Mouse (Mus musculus) layer of hippocampus, adult 8-10 months (tissue): ENCODE results near the gene 0610012G03Rik. TPM values are rescaled to one million over a fixed set of nuclear protein-coding genes. Genes with fewer than 3 reads are reported as not detected.
"Not testable (repeated sequence)": the region's sequence is repeated elsewhere in the genome, so short reads cannot be mapped to it uniquely, and the experiment has no call there.

ENCODE experiments used
- DNase-seq, 2 experiments: peaks; one replicate each; pipeline ENCODE4 v3.0.0; 2022; ENCODE audit warnings: low spot score in 2 of 2
- total RNA-seq, 4 experiments: library from RNA; stranded (reverse); gene quantifications; 2 replicates each; pipeline ENCODE4 v1.2.4; 2022

Gene 0610012G03Rik
- 10 to 100 TPM; 33.1 to 40.9 (median 36.7) TPM for total RNA-seq

DNA sequence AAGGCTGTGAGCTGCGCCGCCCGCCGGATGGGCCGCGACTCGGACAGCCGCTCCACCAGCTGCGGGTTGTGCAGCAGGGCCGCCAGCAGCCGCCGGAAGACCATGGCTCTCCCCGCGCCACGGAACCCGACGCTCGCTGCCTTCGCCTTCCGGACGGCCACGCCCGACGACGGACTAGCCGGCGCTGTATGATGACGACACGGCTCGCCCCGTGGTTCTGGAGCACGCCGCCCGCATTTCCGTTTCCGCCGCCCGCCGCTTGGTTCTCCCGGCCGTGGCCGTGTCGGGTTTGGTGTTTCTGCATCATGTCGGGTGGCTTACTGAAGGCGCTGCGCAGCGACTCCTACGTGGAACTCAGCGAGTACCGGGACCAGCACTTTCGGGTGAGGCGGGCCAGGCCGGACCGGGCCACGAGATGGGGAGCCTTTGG, at the start of gene 0610012G03Rik, which contains the start of gene Ncbp2:
0610012G03Rik (minus strand) TSS at position 150 of the 430 bp plus-strand sequence.
Ncbp2 (plus strand) TSS at position 169 of the 430 bp plus-strand sequence.
- peak; percentile 92 to 95 for DNase-seq

DNA sequence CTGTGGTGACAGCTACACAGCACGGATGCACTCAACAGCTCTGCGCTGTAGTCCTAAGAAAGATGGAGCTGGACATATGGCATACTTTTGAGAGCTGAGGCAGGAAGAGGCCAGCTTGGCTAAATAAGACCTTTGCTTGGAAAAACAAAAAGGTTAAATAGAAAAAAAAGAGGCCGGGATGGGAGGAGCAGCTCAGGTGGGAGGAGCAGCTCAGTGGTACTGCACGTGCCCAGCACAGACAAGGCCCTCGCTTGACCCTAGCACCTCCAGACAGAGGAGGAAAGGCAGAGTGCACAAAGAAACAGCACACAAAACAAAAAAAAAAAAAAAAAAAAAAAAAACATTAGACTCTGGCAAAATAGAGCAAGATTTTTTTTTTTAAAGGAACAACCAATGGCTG, 48.1 kb upstream of the 0610012G03Rik start:
- no peak for DNase-seq

DNA sequence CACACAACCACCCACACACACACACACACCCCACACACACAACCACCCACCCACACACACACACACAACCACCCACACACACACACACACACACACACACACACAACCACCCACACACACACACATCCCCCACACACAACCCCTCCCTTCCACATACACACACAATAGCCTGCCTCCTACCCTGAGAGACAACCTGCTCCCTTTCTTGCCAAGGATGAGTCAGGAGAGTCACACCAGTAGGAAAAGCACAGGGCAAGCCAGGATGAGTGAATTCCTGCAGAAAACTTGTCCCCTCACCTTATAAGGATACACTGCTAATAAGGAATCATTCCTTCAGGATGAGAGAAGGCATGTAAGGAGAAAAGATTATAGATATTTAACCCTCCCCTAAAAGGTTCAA, 45.7 kb upstream of the 0610012G03Rik start:
- no peak for DNase-seq

DNA sequence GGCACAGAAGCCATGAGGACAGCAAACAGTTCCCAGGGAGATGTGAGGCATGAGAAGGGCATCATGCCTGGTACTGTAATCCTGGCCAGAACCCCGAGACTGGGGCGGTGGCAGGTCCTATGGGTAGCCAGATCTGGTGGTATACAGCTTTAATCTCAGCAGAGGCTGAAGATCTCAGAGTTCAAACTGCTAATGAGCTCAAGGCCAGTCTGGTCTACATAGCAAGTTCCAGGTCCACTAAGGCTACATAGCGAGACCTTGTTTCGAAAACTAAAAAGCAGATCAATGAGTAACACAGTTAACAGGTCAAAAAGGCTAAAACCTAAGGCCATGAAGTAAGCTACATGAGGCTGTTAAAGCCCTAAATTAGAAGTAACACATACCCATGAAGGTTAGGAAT, 44.9 kb upstream of the 0610012G03Rik start:
- no peak for DNase-seq

DNA sequence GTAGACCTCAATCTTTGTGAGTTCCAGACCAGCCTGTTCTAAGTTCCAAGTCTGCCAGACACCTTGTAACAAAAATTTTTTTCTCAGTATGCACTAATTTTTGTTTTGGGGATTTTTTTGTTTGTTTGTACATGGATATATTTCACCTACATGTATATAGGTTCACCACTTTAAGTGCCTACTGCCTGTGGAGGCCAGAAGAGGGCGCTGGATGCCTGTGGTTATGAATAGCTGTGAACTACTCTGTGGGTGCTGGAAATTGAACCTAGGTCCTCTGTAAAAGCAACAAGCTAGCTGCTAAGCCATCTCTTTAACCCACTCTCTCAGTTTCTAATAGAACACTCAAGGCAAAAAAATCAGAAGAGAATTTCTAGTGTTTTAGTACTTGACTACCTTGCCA, 43.7 kb upstream of the 0610012G03Rik start:
- no peak for DNase-seq

DNA sequence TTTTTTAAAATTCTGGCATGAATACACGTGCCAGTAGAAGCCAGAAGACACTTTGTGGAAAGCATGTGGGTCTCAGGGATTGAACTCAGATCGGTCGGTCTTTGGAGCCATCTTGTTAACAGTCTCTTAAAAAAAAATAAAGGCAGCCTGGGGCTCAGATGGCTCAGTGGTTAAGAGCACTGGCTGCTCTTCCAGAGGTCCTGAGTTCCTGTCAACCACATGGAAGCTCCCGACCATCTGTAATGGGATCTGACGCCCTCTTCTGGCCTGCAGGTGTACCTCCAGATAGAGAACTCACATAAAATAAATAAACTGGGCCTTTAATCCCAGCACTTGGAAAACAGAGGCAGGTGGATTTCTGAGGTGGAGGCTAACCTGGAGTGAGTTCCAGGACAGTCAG, 32.7 kb upstream of the 0610012G03Rik start:
- no peak for DNase-seq

DNA sequence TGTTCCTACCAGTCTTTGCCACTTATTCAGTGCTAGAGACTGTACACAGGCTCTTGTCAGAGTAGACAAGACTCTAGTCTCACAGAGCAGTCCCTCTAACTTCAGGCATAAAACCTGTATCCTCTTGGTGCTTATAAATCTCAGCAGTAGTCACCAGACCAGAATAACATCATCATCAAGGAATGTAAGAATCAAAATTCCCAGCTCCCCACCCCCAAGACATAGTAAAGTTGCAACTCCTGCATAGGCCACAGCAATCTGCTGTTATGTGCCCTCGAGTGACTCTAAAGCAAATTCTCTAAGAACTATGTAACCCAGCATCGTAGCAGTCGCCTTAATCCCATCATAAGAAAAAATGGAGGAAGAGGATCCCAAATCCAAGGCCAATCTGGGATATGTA, 31.2 kb upstream of the 0610012G03Rik start:
- no peak for DNase-seq

DNA sequence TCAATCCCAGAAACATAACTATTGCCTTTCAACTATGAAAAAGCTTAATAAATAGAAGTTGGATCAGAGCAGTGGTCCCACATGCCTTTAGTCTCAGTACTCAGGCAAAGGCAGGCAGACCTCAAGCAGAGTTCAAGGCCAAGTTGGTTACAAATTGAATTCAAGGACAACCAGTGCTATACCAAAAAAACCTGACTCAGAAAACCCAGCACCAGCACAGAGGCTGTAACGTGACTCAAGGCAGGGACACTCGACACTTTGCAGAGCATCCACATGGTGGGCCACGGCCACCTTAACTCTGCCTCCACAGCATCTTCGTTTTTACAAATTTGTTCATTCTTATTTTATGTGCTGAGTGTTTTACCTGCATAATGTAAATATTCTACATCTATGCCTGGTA, 27.0 kb upstream of the 0610012G03Rik start:
- DNase-seq: no peak

DNA sequence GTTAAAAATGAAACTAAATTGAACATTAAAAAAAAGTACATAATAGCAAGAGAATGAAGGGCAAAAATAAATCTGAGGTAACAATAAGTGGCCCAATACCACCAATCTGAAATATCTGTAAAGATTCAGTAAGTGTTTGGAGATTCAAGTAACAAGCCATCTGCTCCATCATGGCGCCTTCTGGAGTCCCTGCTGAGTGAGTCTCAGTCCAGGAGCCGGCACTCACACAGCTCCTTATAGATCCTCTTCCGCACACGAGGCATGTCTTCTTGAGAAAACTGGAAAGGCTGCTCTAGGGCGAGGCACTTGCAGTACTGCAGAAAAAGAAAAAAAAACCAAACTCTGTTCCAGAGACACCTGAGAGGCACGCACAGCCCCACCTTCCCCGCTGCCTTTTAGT, 14.9 kb upstream of the 0610012G03Rik start:
- DNase-seq: peak; percentile 44 to 50

DNA sequence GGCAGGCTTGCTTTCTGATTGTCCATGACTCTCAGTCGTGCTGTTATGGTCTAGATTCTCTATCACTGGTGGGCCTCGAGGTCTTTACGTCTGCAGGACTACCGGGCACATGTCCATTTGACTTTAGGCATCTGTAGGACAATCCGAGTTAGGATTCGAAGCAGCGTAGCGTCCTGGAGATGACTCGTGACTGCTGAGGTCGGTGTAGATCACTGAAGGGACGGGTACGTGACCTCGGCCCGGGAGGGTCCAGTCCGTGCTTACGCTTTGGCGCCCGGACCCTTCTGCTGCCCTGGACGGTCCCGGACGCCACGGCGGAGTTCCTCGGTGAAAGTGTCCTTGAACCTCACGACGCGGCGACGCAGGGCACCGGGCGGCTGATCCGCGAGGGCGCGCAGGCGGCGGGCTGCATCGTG, 385 bp downstream of the 0610012G03Rik start:
- no peak for DNase-seq

DNA sequence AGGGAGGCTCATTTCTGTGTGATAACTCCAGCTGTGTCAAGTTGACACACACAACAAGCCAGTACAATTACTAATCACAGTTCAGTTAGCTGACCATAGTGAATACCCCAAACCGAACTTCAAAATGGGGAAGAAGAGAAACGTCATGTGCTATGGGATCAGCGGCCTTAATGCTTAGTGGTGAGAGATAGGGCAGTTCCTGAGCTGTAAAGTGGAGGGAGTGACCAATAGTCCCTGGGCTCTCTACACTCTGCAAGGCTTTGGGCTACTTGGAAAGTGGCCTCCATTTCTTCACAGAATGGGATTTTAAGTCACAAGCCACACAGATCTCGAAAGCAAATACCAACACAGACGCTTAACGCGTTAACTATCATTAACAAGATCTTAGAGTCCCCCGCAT, 961 bp downstream of the 0610012G03Rik start:
- no peak for DNase-seq

DNA sequence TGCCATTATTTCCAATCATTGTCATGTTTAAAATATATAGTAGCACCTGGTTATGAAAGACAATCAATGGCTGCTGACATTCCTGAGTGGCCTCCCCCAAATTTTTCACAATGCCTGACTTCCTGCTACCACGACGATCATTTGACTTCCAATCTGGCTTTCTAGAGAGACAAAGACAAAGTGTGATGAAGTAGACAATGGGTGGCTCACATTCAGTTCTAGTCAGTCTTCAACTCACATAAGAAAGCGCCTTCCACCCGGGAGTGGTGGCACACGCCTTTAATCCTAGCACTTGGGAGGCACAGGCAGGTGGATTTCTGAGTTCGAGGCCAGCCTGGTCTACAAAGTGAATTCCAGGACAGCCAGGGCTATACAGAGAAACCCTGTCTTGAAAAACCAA, 2.3 kb downstream of the 0610012G03Rik start:
- DNase-seq: not testable (repeated sequence)

DNA sequence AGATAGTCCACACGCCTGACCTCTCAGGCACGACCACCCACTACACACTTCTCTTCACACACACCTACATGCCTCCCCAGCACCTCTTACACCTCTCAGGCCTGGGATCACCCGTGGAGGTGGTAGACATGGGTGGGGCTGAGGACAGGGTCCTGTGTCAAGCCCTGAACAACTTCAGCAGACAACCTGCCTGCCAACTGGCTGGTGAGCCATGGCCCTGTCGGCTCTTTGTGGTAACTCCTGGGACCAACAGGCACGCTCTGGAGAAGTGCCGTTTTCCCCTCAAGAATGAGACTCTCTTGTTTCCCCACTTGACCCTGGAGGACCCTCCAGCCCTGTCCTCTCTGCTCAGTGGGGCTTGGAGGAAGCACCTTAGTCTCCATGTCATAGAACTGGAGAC, 2.9 kb downstream of the 0610012G03Rik start:
- DNase-seq: no peak

DNA sequence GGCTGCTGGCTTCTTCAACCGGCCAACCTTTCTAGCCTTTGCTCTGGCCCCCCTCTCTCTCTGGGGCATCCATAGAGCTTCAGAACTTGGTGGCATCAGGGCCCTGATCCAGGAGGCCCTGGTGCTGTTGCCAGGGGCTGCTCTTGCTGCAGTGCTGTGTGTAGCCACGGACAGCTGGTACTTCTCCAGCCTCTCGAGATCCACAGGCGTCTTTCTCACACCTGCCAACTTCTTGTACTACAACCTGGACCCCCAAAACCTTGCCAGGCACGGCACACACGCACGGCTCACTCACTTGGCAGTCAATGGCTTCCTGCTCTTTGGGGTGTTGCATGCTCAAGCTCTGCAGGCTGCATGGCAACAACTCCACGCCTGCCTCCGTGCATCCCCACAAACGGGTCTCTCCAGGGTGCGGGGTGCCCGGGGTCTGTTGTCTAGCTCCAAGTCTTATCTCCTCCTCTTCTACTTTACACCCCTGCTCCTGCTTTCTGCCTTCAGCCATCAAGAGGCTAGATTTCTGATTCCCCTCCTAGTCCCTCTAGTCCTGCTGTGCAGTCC, 3.5 kb downstream of the 0610012G03Rik start:
- no peak for DNase-seq

DNA sequence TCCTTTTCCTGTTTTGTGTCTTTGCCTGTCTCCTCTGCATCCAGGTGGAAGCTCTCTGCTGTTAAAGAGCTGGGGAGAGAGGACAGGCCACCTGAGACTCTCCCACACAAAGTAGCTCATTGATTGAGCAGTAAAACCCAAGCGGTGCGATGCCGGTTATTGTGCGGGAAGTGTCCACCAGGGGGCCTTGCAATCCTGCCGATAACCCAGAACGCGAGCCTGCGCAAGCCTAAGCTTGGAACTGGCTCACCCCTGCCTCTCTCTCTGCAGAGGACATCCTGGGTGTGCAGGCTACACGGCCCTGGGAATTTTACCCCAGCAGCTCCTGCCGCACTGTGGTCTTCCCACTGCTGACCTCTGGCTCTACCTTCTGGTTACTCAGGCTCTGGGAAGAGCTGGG, 4.3 kb downstream of the 0610012G03Rik start:
- DNase-seq: peak in 1 of 2 experiments; percentile 83

DNA sequence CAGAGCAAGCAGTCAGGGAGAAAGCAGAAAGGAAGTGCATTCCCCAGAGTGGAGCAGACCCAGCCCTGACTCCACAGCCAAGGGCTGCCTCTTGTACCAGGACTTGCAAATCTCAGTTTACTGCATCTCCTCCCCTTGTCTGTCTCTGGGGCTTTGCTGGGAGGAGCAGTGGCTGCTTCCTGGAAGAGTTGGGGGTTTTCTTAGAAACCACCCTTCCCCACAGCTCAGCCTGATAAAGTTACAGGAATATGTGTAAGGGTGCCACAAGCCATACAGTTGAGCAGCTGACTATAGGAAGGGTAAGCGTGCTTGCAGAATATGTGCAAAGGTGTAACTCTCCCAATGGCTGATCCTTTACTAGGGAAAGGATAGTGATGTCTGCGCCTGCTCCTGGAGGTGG, 7.7 kb downstream of the 0610012G03Rik start:
- no peak for DNase-seq

DNA sequence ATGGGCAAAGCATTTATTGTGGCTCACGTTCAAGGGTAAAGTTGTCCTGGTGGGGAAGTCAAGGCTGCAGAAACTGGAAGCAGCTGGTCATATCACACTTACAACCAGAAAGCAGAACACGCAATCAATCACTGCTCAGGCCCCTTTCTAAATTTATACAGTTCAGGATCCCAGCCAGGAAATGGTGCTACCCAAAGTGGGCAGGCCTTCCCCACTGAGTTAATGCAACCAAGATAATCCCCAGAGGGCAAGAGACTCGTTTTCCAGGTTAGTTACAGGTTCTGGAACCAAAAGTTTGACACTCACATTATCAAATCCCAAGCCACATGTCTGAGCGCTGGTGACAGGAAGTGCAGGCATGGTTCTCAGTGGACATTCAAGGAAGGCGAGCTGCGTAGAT, 9.4 kb downstream of the 0610012G03Rik start:
- DNase-seq: no peak

DNA sequence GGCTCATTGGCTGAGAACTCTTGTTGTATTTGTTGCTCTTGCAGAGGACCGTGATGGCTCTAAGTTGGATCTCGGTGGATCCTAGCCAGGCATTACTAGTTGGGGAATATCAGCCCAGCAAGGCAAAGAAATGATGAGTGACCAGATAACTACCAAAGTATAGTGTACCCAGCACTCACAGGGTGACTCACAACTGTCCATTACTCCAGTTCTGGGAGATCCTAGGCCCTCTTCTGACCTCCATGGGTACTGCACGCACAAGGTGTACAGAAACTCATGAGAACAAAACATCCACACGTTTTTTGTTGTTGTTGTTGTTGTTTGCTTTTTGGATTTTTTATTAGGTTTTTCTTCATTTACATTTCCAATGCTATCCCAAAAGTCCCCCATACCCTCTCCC, 11.7 kb downstream of the 0610012G03Rik start:
- no peak for DNase-seq

DNA sequence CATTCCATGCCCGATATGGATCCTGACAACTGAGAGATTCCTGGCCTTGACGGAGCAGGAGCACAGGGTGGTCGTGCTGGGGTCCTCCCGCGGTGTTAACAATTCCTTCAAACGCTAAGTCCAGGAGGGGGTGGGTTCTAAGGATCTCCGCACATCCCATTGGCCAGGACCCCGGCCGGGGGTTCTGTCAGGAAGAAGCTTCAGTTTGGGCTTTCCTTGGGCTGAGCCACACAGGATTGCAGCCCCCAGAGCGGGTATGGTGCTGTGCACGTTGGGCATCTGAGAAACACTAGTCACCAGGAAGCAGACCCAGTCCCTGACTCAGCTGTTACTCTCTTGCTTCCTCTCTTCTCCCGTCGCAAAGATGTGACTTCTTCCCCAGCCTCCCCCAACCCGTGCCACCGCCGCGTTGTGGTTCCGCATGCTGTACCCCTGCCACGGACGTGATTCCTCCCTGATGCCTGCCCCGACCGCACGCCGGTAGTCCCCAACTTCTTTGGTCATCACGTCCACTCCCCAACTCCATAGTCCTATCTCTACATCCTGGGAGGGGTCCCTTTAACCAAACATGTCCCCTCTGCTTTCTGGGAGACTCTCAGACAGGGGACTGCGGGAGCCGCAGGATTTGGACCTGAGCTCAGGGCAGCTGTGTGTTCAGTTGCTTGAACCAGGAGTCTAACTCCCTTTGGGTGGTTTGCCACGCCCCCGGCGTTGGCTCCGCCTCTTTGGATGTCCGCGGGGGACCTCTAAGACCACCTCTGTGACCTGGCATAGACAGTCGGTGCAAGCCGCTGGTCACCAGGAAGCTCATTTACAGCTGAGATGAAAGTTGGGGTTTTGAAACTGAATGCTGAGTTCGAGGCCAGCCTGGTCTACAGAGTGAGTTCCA, 13.0 kb downstream of the 0610012G03Rik start:
- DNase-seq: no peak

DNA sequence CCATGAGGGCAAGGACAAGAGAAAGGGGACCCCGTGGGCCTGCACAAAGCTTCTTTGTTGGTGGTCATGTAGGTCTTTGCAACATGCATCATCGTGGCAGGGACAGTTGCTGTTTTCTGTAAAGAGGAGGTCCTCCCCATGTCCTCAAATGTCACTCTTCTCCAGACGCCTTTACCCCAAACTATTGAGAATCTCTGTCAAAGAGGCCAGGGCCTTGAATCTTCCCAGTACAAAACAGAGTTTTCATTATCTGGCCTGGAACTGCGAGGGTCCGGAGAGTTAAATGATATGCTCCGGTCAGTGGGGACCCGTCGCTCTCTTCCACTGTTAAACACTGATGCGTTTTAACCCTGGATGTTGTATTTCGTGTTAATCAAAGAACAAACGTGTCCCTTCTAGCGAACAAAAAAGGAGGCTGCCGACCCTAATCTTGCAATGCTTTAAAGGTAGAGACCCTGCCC, 13.7 kb downstream of the 0610012G03Rik start:
- no peak for DNase-seq

DNA sequence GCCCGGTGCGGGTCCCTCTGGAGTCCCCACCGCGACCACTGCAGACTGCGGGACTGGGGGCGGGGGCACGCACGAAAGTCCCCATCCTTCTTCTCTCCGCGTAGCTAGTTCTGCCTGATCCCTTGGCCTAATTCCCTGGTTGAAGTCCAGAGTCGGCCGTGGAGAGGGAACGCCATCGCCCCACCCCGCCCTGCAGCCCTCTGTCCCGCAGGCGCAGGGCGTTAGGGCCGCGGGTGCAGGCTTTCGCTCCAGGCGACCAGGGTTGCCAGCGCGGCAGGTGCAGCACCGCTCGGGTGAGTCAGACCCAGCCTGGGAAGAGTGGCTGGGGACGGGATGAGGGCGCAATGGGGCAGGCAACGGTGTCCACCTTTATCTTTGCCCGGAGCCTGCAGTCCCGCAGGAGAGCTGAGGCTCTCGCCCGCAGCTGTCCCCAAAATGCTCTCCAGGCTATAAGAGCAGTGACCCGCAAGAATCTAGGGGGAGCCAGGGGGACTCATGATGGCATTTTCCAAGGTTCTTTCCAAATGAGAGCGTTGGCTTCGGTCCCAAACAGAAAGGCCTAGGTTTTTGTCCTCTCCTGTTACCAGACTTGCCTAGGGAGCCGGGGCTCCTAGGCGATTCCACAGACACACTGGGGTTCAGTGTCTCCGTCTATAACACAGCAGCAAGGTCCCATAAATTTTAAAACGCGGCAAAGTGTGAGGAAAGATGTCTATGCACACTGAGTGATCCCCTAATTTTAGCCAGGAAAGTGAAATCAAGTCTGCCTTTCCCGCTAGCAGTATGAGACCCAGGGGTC, 14.3 kb downstream of the 0610012G03Rik start, which contains the start of gene Pigz:
Pigz (plus strand) TSS at position 101 of the 799 bp plus-strand sequence.
- DNase-seq: peak in 1 of 2 experiments; percentile 58
